Mouse (Mus musculus): ENCODE data around the gene Ppp2r5a. TPM values are rescaled to one million over a fixed set of nuclear protein-coding genes. Genes with fewer than 3 reads are reported as not detected.
A peak's percentile ranks its signal among the peaks of the same experiment; 100 is the strongest.

Ppp2r5a gene
- total RNA-seq, 2 experiments from 2014 or later = 122 to 162 TPM

- peak; percentile 76 for ATAC-seq (replicated peaks; ENCODE audit: poor library complexity, severe bottlenecking)
Measured at GRCm38 (mm10) chr1:191391311-191391710, 11.8 kb downstream of the Ppp2r5a start.

DNA sequence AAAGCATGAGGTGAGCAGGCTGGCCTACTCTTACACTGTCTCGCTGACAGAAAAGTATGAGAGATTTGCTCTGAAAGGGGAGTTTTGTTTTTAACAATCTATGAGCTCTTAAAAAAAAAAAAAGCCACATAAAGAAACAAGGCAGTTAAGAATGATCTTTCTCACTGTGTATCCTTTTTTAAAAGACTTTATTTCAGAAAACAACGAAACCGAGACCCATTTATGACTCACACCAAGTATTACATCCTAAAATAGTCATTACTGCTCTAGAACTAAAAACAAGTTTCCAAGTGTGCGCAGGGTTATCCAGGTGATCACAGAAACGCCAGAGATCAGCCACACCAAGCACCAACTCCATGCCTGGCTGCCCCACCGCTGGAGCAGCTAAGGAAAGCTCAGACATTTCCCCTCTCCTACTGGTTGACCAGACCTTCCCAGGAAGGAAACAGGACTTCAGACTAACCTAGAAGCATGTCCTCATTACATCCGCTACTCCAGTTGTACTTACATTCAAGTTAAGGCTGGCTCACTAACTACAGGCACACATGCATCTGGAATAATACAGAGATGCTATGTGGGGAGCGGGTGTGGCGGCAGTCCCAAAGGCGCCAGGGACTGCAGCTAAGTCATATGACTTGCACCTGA, 18.2 kb downstream of the Ppp2r5a start:
- ATAC-seq (replicated peaks; ENCODE audit: poor library complexity, severe bottlenecking) = no peak

GRCm38 (mm10) chr1:191381955-191382736, 20.9 kb downstream of the Ppp2r5a start:
- 0 out of 2 replicates have a peak, but pooled peaks have one; percentile 17 for ATAC-seq (replicated peaks; ENCODE audit: poor library complexity, severe bottlenecking)

DNA sequence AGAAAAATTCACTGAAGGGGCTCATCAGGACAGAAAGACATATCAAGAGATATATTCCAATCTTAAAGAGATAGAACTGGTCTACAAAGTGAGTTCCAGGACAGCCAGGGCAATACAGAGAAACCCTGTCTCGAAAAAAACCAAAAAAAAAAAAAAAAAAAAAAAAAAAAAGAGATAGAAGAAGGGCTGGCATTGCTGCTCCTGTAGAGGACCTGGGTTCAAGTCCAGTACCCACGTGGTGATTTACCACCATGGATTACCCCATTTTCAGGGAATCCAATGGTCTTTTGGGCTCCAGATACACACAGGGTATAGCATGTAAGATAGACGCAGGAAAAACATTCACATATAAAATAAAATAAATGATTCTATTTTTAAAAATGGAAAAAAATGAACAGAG, 22.2 kb downstream of the Ppp2r5a start:
- no peak for ATAC-seq (replicated peaks; ENCODE audit: poor library complexity, severe bottlenecking)

DNA sequence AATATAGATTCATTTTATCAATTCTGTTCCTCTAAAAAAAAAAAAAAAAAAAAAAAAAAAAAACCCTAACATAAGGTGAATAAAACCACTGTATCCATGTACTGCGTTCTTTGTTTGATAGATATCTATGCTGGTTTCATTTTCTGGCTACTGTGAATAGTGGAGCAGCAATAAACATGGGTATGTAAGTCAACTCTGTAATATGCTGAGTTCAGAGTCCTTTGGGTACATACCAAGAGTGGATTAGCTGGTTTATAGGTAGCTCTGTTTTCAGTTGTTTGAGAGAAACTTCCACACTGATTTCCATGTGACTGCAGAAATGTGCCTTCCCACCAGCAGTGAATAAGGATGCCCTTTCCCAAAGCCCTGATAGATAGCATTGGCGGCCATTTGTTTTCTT, 25.0 kb downstream of the Ppp2r5a start:
- no peak for ATAC-seq (replicated peaks; ENCODE audit: poor library complexity, severe bottlenecking)

GRCm38 (mm10) chr1:191375644-191375998, 27.5 kb downstream of the Ppp2r5a start:
- no peak for ATAC-seq (replicated peaks; ENCODE audit: poor library complexity, severe bottlenecking)

DNA sequence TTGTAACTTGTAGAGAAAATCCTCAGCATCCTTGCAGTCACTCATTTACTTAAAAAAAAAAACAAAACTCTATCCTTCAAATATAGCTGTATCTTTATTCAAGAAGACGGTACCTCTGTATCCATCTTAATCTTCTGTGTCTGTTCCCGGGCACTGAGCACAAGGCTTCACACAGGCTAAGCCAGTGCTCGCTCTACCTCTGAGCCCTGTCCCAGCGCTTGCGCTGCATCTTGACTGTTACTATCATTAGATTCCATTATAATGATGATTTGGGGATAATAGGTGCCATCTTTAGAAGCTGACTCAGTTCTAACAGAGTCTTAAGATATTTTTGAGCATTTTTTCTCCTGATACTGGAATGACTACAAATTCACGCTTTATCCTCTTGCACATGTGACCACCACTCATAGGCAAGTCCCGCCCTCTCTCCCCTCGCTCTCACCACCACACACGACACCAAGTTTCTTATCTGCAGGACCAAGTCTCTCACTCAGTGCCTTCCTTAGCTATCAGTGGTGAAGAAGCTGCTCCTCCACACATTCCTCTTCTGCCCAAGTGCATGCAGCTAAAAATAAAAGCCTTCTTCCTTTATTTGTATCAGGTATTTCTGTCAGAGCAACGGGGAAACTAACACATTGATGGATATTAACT, 28.0 kb downstream of the Ppp2r5a start:
- no peak for ATAC-seq (replicated peaks; ENCODE audit: poor library complexity, severe bottlenecking)

GRCm38 (mm10) chr1:191369140-191369539, 33.9 kb downstream of the Ppp2r5a start:
- ATAC-seq (replicated peaks; ENCODE audit: poor library complexity, severe bottlenecking) = no peak

DNA sequence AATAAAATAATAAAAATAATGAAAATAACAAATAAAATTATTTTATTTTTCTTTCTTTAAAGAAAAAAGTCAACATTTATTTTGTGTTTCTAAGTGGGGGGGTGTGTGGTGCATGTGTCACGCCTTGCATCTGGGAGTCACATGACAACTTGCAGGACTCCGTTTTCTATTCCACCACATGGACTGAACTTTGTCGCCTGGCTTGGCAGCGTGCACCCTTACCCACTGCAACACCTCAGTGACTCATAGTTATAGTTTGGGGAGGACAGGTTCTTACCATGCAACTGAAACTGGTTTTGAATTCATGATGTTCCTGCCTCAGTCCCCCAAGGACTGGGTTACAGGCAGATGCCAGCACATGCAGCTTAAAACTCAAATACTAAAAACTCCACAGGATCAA, 34.9 kb downstream of the Ppp2r5a start:
- ATAC-seq (replicated peaks; ENCODE audit: poor library complexity, severe bottlenecking) = no peak

DNA sequence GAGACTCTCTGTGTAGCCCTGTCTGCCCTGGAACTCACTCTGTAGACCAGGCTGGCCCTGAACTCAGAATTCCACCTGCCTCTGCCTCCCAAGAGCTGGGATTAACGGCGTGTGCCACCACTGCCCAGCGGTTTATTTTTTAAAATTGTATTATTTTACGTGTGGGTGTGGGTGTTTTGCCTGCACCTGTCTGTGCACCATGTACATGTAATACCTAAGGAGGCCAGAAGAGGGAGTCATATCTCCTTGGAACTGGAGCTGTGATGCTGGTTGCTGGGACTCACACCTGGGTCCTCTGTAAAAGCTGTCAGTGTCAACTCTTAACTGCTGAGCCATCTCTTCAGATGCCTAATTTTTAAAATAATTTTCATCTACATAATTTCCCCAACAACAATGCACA, 38.6 kb downstream of the Ppp2r5a start:
- ATAC-seq (replicated peaks; ENCODE audit: poor library complexity, severe bottlenecking) = peak; percentile 88

- ATAC-seq (replicated peaks; ENCODE audit: poor library complexity, severe bottlenecking) = no peak
Measured at GRCm38 (mm10) chr1:191362412-191362811, 40.7 kb downstream of the Ppp2r5a start.

DNA sequence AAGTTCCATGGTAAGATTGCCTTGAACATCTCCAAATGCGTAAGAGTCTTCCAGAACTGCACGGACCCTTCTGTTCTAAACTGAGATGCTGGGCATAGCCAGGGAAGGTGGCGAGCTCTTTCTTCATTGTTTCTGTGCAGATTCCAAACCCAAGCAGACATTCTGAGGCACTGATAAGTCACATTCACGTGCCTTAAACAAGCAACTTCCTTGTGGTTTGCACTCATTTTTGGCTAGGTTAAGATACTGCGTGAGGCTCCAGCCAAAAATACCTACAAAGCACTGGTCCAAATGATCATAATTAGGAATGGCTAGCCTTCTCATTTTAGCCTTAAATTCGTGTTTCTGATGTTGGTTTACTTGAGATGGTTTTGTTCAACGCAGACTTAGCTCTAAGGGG, 43.6 kb downstream of the Ppp2r5a start:
- no peak for ATAC-seq (replicated peaks; ENCODE audit: poor library complexity, severe bottlenecking)

DNA sequence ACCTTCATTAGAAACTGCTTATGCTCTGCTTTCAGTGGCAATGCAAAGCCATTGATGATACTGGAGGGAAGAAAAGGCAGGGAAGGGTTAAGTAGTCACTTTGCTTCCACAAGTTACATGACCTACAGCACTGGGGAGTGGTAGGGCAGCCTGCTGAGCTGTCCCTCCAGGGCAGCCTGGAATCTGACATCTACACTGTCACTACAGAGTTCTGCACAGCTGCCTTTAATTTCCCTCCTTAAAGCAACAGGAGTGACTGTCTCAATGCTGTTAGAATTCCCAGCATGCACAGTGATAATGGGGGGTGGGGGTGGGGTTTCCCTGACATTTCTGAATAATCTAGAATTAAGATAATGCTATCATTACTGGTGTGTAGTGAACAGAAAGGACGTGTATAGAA, 46.1 kb downstream of the Ppp2r5a start:
- ATAC-seq (replicated peaks; ENCODE audit: poor library complexity, severe bottlenecking) = no peak

DNA sequence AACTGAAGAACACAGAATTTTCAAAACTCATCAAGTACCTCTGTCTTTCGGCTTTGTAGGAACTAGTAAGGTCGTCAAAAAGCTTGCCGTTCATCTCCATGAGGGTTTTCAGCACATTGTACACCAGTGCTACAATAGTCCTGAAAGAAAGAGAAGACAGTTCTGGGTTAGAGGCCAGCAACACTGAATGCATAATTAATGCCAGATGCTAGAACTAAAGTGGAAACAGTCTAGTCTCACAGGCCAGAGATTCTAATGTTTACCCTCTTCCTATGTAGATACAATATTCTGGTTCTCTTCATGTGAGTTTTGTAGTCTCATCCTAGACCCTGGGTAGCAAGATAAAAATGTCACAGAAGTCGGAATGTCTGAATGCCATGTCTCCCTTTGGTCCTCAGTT, 49.2 kb downstream of the Ppp2r5a start:
- no peak for ATAC-seq (replicated peaks; ENCODE audit: poor library complexity, severe bottlenecking)

DNA sequence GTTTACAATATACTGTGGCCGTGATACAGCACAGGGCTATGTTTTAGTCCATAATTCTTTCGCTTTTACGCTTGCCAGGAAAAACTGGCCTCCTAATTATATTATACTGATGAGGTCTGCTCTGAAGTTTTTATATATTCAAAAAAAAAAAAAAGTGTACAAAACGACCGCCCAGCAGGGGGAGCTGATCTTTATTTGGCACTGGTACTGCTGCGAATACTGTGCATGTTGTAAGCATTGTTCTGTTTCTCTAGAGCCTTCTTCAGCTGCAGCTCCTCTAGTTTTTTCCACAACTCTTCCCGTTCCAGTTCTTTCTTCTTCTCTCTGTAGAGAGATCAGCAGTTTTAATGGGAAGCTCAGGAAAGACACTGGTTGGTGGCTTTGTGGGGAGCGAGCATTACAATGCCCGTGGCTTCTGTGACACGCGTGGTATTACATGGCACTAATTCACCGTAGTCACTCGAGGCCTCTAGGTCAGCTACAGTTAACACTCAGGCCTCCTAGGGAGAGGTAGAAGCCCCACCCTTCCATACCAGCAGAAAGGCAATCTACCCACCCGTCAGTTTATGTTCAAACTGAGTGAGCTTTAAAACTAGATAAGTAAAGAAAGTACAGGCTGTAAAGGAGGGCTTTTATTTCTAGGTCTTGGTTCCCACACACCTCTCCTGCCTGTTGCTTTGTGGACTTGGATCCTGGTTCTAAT, 50.1 kb downstream of the Ppp2r5a start:
- no peak for ATAC-seq (replicated peaks; ENCODE audit: poor library complexity, severe bottlenecking)

- ATAC-seq (replicated peaks; ENCODE audit: poor library complexity, severe bottlenecking) = no peak
Measured at GRCm38 (mm10) chr1:191350355-191350754, 52.7 kb downstream of the Ppp2r5a start.

DNA sequence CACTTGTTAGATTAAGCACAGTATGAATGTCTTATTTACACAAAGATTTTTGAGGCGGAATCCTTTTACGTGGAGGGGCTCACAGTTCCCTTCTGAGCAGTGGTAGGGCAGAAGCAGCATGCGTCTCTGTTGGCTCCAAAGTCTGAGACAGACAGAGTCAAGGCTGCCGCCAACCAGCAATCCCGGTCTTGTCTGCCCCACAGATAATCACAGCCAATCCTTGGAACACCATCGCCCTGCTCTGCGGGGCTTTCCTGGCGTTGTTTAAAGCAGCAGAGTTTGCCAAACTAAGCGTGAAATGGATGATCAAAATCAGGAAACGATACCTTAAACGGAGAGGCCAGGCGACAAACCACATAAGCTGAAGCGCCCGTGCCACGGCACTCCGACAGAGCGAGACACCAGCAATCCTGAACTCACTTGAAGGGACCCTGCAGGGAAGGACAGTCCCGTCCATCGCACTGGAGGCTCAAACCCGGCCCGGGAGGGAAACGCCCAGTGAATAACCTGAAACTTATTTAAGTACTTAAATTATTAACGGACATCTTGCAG, 53.5 kb downstream of the Ppp2r5a start:
- no peak for ATAC-seq (replicated peaks; ENCODE audit: poor library complexity, severe bottlenecking)

- no peak for ATAC-seq (replicated peaks; ENCODE audit: poor library complexity, severe bottlenecking)
Measured at GRCm38 (mm10) chr1:191348996-191349395, 54.1 kb downstream of the Ppp2r5a start.

GRCm38 (mm10) chr1:191348592-191348991, 54.5 kb downstream of the Ppp2r5a start:
- no peak for ATAC-seq (replicated peaks; ENCODE audit: poor library complexity, severe bottlenecking)

DNA sequence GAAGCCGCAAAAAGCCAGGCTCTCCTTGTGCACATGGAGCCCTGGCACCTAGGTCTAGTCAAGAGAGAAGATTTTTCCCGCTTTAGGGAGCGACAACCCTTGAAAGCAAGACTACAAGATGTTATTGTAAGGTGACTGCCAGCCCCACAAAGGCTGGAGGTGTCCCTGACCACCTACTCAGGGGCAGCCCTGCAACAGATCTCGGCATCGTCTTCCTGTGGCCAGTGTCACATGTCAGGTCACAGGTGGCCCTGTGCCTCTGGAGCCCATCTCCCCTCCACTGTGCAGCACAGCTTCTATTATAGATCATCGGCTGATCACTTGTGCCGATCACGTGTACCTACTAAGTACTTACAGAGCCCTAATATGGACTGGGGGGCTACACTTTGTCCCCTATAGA, 55.5 kb downstream of the Ppp2r5a start:
- ATAC-seq (replicated peaks; ENCODE audit: poor library complexity, severe bottlenecking) = no peak

DNA sequence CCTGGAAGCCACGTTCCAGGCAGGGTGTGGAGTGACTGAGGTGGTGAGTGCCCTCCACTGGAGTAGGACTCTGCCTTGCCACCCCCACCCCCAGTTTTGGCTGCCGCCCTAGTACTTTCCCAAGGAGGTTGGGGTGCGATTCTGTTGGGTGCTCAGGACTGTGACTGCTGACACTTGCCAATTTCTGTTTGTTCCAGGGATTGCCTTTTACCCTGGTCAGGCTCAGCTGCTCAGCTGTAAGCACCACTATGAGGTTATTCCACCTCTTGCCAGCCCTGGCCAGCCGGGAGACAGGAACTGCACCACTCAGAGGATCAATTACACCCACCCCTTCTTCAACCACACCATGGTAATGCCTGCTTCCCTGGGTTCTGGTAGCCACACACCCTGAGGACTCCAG, 62.5 kb downstream of the Ppp2r5a start:
- no peak for ATAC-seq (replicated peaks; ENCODE audit: poor library complexity, severe bottlenecking)

Measured in granulocyte monocyte progenitor cell, adult 5-6 weeks (primary cell).